Mouse (Mus musculus) heart, postnatal 0 days (tissue): ENCODE results near the gene Kcnt2.

ENCODE experiments used
- CTCF ChIP-seq: IDR thresholded peaks from 2 replicates; pipeline ENCODE4 v1.5.1; 2016; ENCODE audit warnings: antibody characterized with exemption, control low read depth, low read depth
- EP300 ChIP-seq: IDR thresholded peaks from 2 replicates; pipeline ENCODE4 v1.6.1; 2016; ENCODE audit warnings: antibody characterized with exemption, low read depth

DNA sequence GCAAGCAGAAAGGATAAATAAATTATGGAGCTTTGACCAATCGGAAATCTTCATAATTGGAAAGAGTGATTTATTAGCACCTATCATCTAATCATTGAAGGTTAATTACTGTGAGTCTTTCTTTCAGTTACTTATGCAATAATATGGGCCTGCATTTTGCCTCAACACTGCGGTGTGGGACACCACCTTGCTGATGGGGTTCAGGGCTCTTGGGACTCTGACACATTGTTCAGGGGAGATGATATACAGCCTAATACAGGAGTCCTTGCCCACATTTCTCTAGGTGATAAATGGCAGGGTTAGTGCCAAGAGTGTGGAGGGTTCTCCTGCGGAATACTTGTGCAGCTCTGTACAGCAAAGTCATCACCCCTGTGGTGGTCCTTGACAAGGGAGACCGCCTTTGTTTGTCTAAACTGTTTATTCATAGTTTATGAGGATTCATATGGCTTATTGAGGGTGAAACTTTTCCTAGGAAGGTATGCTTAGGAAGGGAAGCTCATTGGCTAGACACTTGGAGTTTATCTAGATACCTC, 362.9 kb downstream of the Kcnt2 start:
- no peak for TF ChIP-seq CTCF
- TF ChIP-seq EP300, result no peak
